Mouse (Mus musculus): ENCODE results near the gene Pacsin1. TPM values are rescaled to one million over a fixed set of nuclear protein-coding genes. Genes with fewer than 3 reads are reported as not detected.

Pacsin1 gene
- polyA plus RNA-seq, 1 experiment from 2014 or later: 0.05 TPM

DNA sequence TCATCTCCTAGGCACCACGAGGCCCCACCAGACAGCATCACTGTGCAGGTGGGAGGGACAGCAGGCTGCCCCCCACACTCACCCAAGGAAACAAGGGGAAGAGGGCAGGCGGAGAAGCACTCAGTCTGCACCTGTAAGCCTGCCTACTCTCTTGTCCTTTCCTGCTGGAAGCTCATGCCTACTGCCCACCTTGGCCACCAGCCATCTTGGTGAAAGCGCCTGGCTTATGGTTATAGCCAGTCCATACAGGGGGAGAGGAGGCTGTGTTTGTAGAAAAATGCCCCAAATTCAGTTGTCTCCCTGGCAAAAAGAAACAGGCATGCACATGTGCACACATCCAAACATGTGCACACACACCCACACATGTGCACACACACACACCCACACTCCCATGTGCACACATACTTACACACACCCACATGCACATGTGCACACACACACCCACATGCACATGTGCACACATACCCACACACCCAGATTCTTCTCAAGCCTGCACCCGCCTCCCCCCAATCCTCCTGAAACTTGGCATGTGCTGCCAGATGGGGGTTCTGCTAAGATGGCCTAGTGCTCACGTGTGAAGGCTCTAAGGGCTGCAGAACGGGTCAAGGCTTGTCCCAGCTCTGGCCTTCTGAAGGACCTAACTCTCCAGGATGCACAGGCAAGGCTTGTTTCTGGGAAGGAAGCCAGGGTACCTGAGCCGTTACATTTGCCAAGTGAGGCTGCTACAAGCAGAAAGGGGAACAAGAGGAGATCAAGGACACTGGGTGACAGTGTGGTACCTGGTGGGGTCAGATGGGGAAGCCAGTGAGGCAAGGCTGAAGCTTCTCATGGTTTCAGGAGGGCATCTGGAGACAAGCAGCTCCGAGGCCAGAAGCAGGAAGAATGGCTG is 96.2 kb downstream of the Pacsin1 start:
- in situ Hi-C loops (cut with MboI; ENCODE audit: low pct_unique_long_range_greater_than_20kb): no loop called here
- POLR2A ChIA-PET: no interaction called here
- no peak for ATAC-seq
- no peaks in the 10 kb centered on the region for H3K27me3 ChIP-seq
- CTCF ChIA-PET: no interaction called here
- no peak for DNase-seq (ENCODE audit: low read depth, low spot score)
- no peak for TF ChIP-seq CTCF (IDR thresholded peaks at IDR 0.05)

- POLR2A ChIA-PET: interaction anchor here (0.6 to 0.7 kb wide), 2 partner anchors 33 to 199 kb away, joined by 3 read pairs; no protein-coding TSS in a partner anchor
- no peaks in the 10 kb centered on the region for H3K27me3 ChIP-seq
- CTCF ChIA-PET: interaction anchor here (1.0 to 1.2 kb wide), 2 partner anchors 9 to 55 kb away, joined by 3 to 4 read pairs; no protein-coding TSS in a partner anchor
- DNase-seq (ENCODE audit: low read depth, low spot score) (no peak), ATAC-seq (no peak)
- TF ChIP-seq CTCF (IDR thresholded peaks at IDR 0.05): no peak
- in situ Hi-C loops (cut with MboI; ENCODE audit: low pct_unique_long_range_greater_than_20kb): loop anchor here (10.0 kb wide), 2 partner anchors 115 to 195 kb away; partner anchors contain the start of gene AI413582
These were observed 104.9 kb downstream of the Pacsin1 start for GRCm38 (mm10) chr17:27760169-27760568.

Other genes starting within 250 kb of the Pacsin1 start
- gene Grm4, start 134.1 kb upstream of the Pacsin1 start, polyA plus RNA-seq (2021): 0.01 TPM
- 32.2 TPM for gene Hmga1, start 99.0 kb upstream of the Pacsin1 start, polyA plus RNA-seq (2021)
- 30.7 TPM for gene AI413582, start 89.8 kb upstream of the Pacsin1 start, polyA plus RNA-seq (2021)
- 196 TPM for gene Nudt3, start 32.0 kb upstream of the Pacsin1 start, polyA plus RNA-seq (2021)
- 1.7 TPM for gene RPS10-NUDT3, start 20.3 kb upstream of the Pacsin1 start, polyA plus RNA-seq (2021)
- 1,510 TPM for gene Rps10, start 18.8 kb upstream of the Pacsin1 start, polyA plus RNA-seq (2021)
- not detected for gene Spdef, start 73.4 kb downstream of the Pacsin1 start, polyA plus RNA-seq (2021)
- gene D17Wsu92e, start 165.1 kb downstream of the Pacsin1 start, polyA plus RNA-seq (2021): 105 TPM
- 84.3 TPM for gene Snrpc, start 182.6 kb downstream of the Pacsin1 start, polyA plus RNA-seq (2021)
- 17.4 TPM for gene Uhrf1bp1, start 200.9 kb downstream of the Pacsin1 start, polyA plus RNA-seq (2021)

All from Patski (cell line).